Mouse (Mus musculus) left cerebral cortex, postnatal 4 days (tissue): ENCODE measurements around the gene Olfr173. TPM values are rescaled to one million over a fixed set of nuclear protein-coding genes. Genes with fewer than 3 reads are reported as not detected.

Experiments
- DNase-seq: peaks from one replicate; pipeline ENCODE4 v3.0.0-alpha.2; 2022
- intact Hi-C: fragments of 180-260 bp; cut with DNase I; formaldehyde crosslinking; loops from one replicate; pipeline ENCODE4 v1.15.1; 2025
- microRNA-seq: library from miRNA; unstranded; fragments of <30 nt; microRNA quantifications from one replicate; pipeline ENCODE4 v1.2.0, GENCODE M21; 2022
- total RNA-seq, 2 experiments: library from RNA; stranded (reverse); gene quantifications; 2 replicates each; pipeline ENCODE4 v1.2.3; 2021

Gene Olfr173
- total RNA-seq: not detected

DNA sequence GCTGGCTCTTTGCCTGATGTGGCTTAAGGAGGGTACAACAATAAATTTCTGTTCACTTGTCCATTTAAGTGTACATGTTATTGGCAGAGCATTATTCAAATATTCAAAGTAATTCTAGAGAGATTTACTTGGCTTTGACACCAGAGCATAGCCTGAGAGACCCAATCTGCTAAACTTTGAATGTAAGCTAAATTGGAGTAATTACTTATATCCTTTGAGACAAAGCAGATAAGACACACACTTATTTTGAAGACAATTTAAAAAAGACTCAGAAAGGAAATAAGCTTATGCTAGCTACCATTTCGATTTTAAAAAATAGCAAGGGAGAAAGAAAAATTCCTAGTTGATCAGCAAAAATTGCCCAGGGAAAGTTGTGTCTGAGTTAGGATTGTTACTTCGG is at the start of gene Olfr173:
Gene Olfr173 (minus strand): TSS at position 101 of the 400 bp plus-strand sequence.
- DNase-seq: no peak
- intact Hi-C loops: no loop called here

DNA sequence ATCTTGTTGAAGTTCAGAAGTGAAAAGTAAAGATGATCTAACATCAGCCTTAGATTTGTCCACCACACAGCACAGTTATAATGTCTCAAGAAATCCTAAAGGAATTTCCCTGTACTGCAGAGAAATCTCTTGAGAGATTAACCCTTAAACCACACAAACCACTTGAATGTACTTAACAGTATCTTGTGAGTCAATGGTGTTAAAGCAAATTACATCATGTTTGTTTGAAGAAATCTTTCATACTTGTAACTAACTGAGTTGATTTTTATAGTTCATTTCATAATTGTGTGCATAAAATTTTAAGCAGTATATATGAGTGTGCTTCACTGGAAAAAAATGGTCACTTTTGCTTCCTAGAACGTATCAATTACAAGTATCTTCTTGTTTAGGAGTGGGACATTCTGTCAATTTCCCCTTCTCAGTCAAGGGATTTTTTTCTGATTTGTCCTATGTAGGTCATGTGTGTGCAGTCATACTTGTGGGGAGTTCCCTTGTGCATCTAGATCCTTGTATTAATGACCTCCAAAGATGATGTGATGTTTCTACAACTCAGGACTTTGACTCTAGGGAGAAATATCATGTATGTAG is 26.8 kb upstream of the Olfr173 start, which contains the start of gene Olfr175-ps1:
Gene Olfr175-ps1 (minus strand): TSS at position 51 of the 588 bp plus-strand sequence.
- no peak for DNase-seq
- intact Hi-C loops: no loop called here

DNA sequence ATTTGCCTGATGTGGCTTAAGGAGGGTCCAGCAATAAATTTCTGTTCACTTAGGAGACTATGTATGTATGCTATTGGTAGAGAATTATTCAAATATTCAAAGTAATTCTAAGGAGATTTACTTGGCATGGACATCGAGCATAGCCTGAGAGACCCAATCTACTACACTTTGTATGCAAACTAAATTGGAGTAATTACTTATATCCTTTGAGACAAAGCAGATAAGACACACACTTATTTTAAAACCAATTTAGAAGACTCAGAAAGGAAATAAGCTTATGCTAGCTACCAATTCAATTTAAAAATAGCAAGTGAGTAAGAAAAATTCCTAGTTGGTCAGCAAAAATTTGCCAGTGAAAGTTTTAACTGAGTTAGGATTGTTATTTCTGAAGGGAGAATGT is 37.0 kb downstream of the Olfr173 start, which contains the start of gene Olfr172:
Gene Olfr172 (minus strand): TSS at position 101 of the 400 bp plus-strand sequence.
- intact Hi-C loops: no loop called here
- DNase-seq: no peak

DNA sequence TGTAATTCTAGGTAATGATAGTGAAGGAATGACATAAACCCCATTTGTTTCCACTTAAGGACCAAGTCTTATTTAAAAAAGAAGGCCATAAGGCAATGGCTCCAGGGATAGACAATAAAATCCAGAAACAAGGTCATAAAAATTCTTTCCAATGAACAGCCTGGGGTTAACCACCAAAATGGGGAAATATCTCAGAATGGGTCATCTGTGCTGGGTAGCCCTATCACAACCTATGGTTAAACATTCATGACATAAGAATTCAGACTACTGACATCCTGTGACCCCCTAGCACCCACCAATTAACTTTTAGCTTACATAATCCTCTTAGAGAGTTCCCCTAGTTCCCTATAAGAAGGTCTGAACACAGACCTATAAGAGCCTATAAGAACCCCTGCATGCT is 43.9 kb downstream of the Olfr173 start:
- intact Hi-C loops: no loop called here

DNA sequence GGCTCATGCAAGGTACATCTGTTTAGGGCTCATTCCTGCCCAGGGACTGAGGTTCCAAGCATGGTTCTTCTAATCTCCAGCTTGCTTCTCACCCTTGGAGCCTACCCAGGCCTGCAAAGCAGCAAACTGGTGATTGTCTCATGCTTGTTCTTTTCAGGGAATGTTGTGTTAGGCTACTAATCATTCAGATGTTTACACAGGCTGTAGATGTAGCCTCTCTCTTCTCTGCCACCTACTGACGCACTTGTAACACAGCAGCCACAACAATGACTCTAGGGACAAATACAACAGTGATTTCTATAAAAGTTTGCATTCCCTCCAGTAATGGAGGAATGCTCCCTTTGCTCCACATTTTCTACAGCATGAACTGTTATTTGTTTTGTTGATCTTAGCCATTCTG is 48.8 kb downstream of the Olfr173 start:
- DNase-seq: no peak
- intact Hi-C loops: no loop called here

More for the DNA sequence above, 43.9 kb downstream of the Olfr173 start:
- no peak for DNase-seq

DNA sequence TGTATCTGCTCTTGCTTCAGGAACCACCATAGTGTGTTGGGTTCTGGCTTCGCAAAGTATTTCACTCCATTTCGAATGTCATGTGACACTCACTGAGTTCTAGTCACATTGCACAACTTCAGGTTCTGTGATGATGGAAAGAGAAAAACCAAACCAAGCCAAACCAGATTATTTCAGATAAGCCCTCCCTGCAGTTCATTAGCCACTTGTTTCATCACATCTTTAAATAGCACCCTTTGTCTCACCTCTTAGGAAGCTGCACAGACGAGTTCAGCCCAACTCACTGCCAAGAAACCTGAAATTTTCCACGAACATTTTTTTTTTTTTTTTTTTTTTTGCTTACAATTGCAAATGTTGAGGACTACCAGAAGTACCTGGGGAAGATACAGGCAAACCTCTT is 53.4 kb downstream of the Olfr173 start:
- no peak for DNase-seq
- intact Hi-C loops: no loop called here

Small RNA genes lying within 50 kb of the gene (microRNA-seq; reads per million reads assigned to microRNA genes)
- gene Gm27564: not detected

Other genes with a start within 250 kb of the Olfr173 start
- not detected for gene Gm813, start 183.3 kb downstream of the Olfr173 start, total RNA-seq
- not detected for gene E330017A01Rik, start 161.5 kb downstream of the Olfr173 start, total RNA-seq
- gene Cpox, start 130.0 kb downstream of the Olfr173 start, total RNA-seq: 10 to 100 TPM; 19.7 to 20.5 TPM
- not detected for gene Gpr15, start 81.2 kb downstream of the Olfr173 start, total RNA-seq
- gene Cldnd1, start 72.4 kb downstream of the Olfr173 start, total RNA-seq: 100 to 1,000 TPM in 1 of 2 experiments, 10 to 100 TPM in 1; 93.9 to 111 TPM
- gene Olfr172, start 37.1 kb downstream of the Olfr173 start, total RNA-seq: not detected
- not detected for gene Olfr175-ps1, start 26.5 kb upstream of the Olfr173 start, total RNA-seq
- gene Olfr177, start 74.5 kb upstream of the Olfr173 start, total RNA-seq: not detected
- not detected for gene Olfr178, start 91.8 kb upstream of the Olfr173 start, total RNA-seq
- gene Olfr181, start 128.5 kb upstream of the Olfr173 start, total RNA-seq: not detected
- not detected for gene Olfr180, start 129.1 kb upstream of the Olfr173 start, total RNA-seq
- gene Olfr183, start 195.1 kb upstream of the Olfr173 start, total RNA-seq: not detected
- not detected for gene Olfr186, start 230.0 kb upstream of the Olfr173 start, total RNA-seq
- gene Olfr187, start 239.5 kb upstream of the Olfr173 start, total RNA-seq: not detected